Mouse (Mus musculus): ENCODE data around the gene Evx2.

Gene Evx2

DNA sequence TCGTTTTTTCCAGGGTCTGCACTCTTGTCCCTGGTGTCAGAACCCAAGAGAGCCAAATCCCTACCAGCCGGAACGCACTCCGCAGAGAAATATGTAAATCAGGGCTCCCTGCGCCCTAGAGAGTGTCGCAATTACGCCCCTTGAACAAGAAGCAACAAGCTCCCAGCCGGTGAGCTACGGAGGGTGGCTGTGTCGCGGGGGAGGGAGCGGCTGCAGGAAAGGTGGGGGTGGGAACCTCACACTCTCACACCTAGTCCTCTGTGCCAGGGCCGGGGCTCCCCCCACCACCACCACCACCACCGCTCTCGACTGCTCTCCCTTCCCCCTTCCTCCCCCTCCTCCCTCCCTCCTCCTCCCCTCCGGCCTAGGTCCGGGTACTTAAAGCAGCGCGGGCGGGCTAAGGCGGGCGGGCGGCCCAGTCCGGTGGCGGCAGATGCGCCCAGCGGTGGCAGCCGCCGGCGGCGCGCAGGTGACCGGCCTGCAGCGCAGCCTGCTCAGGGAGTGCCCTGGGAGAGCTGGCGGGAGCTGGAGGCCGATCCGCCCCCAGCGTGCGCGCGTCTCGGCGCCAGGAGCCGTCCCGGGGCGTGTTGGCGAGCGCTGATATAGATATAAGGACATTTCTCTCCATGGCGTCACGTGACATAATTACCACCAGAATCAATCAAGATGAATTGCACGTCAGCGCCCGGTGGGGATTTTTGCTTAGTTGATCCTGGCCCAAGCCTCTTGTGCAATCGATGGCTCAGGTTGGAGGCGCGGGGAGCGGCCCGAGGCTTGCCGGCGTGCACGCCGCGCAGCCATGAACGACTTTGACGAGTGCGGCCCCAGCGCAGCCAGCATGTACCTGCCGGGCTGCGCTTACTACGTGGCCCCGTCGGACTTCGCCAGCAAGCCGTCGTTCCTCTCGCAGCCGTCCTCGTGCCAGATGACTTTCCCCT, 22.5 kb upstream of the Evx2 start:
- no peak for DNase-seq (ENCODE audit: inconsistent ontology term)

- DNase-seq (ENCODE audit: inconsistent ontology term): no peak
Observed at GRCm38 (mm10) chr2:74680561-74681398, 21.4 kb upstream of the Evx2 start.

- no peak for DNase-seq (ENCODE audit: inconsistent ontology term)
Observed at GRCm38 (mm10) chr2:74679980-74680379, 20.6 kb upstream of the Evx2 start.

- DNase-seq (ENCODE audit: inconsistent ontology term): no peak
Observed at GRCm38 (mm10) chr2:74679596-74679971, 20.2 kb upstream of the Evx2 start.

DNA sequence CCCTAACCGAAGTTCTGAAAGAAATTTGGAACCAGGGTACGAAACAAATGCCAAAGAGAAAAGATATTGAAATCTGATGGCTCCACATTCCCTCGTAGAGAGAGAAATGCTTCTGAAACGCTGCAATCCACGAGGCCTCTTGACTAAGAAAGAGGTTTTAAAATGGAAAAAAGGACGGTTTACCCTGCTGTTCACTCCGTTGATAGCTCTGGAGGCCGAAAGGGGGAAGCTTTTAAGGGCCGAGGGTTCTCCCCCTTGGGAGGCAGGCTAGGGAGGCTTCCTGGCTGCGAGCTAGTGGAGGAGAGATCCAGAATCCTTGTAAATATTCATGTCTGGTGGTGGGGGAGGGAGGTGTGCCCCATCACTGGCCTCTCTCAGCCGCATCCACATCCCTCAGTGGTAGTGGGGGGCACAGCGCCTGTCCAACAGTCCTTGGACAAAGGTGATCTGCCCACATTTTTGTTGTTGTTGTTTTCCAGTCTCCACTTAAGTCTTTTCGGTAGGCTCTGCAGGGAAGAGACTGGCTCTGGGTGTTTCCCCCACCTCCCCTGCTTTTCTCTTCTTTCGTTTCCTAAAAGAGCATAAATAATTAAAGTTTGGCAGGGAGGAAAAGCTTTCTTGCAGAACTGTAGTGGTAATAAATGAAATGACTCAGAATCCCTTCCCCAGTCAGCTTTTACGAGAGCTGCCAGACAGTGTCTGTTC, 19.7 kb upstream of the Evx2 start, which contains the start of gene Hoxd11:
Gene Hoxd11, plus strand, starts transcription at position 667 of the 705 bp plus-strand sequence.
- DNase-seq (ENCODE audit: inconsistent ontology term): no peak

DNA sequence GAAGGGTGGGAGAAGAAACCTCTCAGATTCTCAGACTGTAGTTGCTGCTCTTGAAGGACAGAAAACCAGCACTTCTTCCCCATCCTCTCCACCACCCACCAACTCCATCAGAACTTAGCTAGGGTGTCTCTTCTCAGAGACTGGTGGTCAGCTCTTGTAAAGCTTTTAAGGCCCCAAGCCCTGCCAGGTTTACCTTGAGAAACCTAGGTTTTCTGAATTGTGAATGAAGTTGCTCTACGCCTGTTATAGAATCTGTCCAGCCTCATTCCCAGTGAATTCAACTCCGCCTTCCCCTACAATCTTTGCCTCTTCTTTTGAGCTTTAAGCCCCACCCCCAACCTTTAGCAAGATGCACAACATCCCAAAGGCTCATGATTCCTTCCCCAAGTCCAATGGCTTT, 17.7 kb upstream of the Evx2 start:
- no peak for DNase-seq (ENCODE audit: inconsistent ontology term)

GRCm38 (mm10) chr2:74676376-74677052, 17.2 kb upstream of the Evx2 start:
- no peak for DNase-seq (ENCODE audit: inconsistent ontology term)

GRCm38 (mm10) chr2:74675666-74676282, 16.4 kb upstream of the Evx2 start:
- DNase-seq (ENCODE audit: inconsistent ontology term): no peak

DNA sequence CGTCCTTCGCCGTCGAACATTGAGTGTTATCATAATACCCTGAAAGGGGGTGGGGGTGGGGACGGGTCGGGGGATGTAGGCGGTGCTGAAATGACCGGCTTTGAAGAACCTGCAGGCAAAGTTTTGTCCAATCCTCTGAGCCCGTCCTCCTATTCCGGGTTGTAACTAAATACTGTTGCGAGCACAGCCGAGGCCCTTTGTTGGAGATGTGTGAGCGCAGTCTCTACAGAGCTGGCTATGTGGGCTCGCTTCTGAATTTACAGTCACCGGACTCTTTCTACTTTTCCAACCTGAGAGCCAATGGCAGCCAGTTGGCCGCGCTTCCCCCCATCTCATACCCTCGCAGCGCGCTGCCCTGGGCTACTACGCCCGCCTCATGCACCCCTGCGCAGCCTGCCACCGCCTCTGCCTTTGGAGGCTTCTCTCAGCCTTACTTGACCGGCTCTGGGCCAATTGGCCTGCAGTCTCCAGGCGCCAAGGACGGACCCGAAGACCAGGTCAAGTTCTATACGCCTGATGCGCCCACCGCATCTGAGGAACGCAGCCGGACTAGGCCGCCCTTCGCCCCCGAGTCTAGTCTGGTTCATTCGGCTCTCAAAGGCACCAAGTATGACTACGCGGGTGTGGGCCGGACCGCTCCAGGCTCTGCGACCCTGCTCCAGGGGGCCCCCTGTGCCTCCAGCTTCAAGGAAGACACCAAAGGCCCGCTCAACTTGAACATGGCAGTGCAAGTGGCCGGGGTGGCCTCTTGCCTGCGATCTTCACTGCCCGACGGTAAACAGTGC, 15.7 kb upstream of the Evx2 start, which contains the start of gene Hoxd12:
Gene Hoxd12, plus strand, starts transcription at position 133 of the 785 bp plus-strand sequence.
- DNase-seq (ENCODE audit: inconsistent ontology term): no peak

DNA sequence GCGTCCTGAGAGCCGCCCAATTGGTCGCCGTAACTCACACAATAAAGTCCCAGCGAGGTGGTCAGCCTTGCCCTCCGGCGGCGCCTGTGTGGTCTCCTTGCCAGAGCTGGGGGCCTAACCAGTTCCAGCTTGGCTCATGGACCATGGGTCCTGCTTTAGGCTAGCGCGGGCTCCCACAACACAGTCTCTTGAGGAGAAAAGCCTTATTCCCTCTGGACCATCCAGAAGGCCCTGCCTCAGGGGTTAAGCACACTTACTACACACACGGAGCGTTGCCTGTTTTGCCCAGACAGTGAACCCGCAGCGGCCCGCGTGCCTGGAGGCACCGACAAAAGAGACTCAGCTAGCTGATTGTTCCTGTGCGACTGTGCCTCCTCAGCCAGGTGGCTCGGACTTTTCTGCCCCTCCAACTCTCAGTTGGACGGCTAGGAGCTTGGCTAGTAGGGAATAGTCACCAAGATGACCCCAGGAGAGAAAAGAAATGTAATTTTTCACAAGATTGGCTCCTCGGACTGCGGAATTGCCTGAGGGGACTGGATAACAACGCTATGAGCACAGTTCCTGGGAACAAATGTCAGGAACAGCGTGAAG, 14.6 kb upstream of the Evx2 start:
- DNase-seq (ENCODE audit: inconsistent ontology term): no peak

DNA sequence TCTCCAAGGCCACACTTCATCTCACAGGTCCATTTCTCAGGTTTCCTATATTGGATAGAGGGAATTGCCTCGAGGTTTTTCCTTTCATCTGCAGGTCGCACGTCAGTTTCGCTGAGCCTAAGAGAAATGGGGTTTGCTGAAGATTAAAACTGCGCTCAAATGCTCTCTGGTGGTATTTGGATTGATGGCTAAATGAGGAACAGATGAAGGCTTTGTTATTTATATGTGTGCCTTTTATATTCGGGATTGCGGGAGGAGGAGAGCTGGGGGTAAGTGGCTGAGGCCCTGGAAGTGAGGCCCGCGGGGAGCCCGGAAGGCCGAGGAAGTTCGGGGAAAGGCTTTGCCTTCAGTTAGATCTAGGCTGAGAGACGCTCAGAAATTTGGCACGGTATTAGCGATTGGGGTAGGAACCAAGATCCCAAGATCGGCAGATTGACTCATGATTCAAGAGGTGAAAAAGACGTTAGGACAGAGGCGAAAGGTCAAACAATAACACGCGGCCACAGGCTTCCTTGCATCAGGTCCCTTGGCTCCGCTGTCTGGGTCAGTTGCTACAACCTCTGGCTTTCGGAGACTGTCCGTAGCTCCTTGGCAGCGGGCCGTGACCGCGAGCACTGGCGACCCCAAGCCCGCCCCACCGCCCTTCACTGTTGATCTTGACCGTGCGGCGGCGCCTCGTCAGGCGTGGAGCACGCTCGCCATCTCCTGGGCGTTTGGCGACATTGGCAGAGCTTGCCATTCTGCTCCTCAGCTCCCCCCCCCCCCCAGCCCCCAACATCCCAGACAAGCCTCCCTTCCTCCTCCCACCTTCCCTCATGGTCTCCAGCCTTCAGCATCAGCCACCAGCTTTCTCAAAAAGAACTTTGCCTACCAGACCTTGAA, 13.4 kb upstream of the Evx2 start:
- DNase-seq (ENCODE audit: inconsistent ontology term): no peak

GRCm38 (mm10) chr2:74671847-74672246, 12.5 kb upstream of the Evx2 start:
- DNase-seq (ENCODE audit: inconsistent ontology term): no peak

GRCm38 (mm10) chr2:74670632-74671188, 11.4 kb upstream of the Evx2 start:
- no peak for DNase-seq (ENCODE audit: inconsistent ontology term)

DNA sequence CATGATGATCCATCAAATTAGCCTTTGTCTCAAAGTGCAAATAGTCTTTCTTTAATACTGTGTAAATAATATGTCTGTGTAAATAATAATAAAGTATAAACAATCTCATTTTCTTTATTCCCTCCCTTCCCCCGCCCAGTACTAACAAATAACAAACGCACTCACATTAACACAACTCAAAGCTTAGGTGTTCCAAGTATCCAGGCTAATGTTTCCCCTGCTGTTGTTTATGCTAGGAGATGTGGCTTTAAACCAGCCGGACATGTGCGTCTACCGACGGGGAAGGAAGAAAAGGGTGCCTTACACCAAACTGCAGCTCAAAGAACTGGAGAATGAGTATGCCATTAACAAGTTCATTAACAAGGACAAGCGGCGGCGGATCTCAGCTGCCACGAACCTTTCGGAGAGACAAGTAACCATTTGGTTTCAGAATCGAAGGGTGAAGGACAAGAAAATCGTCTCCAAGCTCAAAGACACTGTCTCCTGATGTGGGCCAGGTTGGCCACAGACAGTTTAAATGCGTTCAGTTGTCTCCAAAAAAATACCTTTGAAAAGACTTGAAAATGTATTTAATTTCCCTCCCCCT, 10.4 kb upstream of the Evx2 start:
- no peak for DNase-seq (ENCODE audit: inconsistent ontology term)

GRCm38 (mm10) chr2:74669230-74669578, 9.8 kb upstream of the Evx2 start:
- no peak for DNase-seq (ENCODE audit: inconsistent ontology term)

GRCm38 (mm10) chr2:74668370-74669229, 9.2 kb upstream of the Evx2 start:
- no peak for DNase-seq (ENCODE audit: inconsistent ontology term)

- no peak for DNase-seq (ENCODE audit: inconsistent ontology term)
Observed at GRCm38 (mm10) chr2:74667842-74668357, 8.5 kb upstream of the Evx2 start, which contains the start of gene Hoxd13. Gene Hoxd13 (plus strand): TSS chr2:74668310.
